Mouse (Mus musculus): ENCODE results near the gene Gm30302.

DNA sequence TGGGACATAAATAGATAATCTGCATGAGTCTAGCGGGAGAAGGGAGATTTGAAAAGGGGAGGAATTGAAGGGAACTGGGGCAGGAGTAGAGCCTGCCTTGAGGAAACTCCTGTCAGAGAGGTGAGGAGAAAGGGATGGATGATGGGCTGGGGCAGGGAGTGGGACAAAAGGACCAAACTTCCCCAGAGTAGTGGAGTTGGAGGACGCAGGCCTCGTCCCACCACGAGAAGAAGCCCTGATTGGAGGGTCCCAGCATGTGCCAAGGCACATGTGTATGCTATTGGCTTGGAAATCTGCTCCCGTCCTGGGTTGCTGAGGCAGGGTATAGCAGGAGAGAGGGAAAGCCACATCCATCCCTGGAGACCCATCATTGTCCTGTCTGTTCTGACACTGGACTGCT is 45.3 kb upstream of the Gm30302 start:
- TF ChIP-seq POLR2A (IDR thresholded peaks at IDR 0.05; ENCODE audit: insufficient read length, low read depth) (no peak), MYOD1 (IDR thresholded peaks at IDR 0.05; ENCODE audit: control insufficient read depth in 1 of 3, insufficient read length in 2 of 3, low read depth in 2 of 3) (no peak)
